Mouse (Mus musculus) myocyte (in vitro differentiated cells): Measurements from ENCODE around the gene Tubgcp3.

ENCODE experiments used
- MYOD1 ChIP-seq, 3 experiments: IDR thresholded peaks; one replicate each; pipeline ENCODE4 v1.6.1; 2011; ENCODE audit warnings: control low read depth in 2 of 3, low read depth in 2 of 3, mild to moderate bottlenecking in 2 of 3, moderate library complexity in 1 of 3; ENCODE audit not compliant: insufficient read length in 2 of 3, control insufficient read depth in 1 of 3
- POLR2A ChIP-seq: IDR thresholded peaks from one replicate; pipeline ENCODE4 v1.6.1; 2011; ENCODE audit warnings: low read depth, mild to moderate bottlenecking, control low read depth, moderate library complexity; ENCODE audit not compliant: insufficient read length
- REST ChIP-seq: IDR thresholded peaks from one replicate; pipeline ENCODE4 v1.6.1; 2011; ENCODE audit warnings: mild to moderate bottlenecking, control low read depth, moderate library complexity; ENCODE audit not compliant: insufficient read depth, insufficient read length
- TCF3 ChIP-seq: IDR thresholded peaks from one replicate; pipeline ENCODE4 v1.6.1; 2011; ENCODE audit warnings: low read depth, control low read depth; ENCODE audit not compliant: insufficient read length

DNA sequence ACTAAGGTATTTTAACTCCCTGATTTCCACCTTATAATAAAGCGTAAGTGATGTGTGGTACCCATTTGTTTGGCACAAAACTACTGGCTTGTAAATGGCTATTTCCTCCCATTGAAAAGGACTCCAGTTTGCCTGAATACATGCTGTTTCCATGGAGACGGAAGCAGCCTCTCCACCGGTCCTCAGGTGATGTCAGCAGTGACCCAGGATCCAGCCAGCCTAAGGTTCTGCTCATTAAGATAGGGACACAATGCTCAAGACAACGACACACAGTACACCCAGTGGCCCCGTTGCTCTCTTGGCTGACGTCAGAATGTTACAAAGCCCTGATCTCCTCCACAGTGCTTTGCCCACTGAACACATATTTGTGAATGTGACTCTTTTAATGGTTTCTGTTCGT lies 16.8 kb upstream of the Tubgcp3 start:
- TF ChIP-seq MYOD1 (IDR thresholded peaks at IDR 0.05; ENCODE audit: control insufficient read depth in 1 of 3, insufficient read length in 2 of 3, low read depth in 2 of 3) (no peak), TCF3 (no peak), POLR2A (no peak), REST (no peak)
